Mouse (Mus musculus): ENCODE measurements around the gene Gjc2.

- TF ChIP-seq CTCF (conservative IDR thresholded peaks at IDR 0.05; ENCODE audit: insufficient read depth, insufficient read length, low read depth, low read length) (no peak), POLR2A (IDR thresholded peaks at IDR 0.05; ENCODE audit: low read depth, low read length) (no peak)
Measured at GRCm38 (mm10) chr11:59149302-59149701, 33.7 kb downstream of the Gjc2 start.

All from kidney, adult 2 months (tissue).